Mouse (Mus musculus) hindbrain, embryonic 12.5 days (tissue): Measurements from ENCODE around the gene Spdya. TPM values are rescaled to one million over a fixed set of nuclear protein-coding genes. Genes with fewer than 3 reads are reported as not detected.
"Not testable (repeated sequence)": the region's sequence is repeated elsewhere in the genome, so short reads cannot be mapped to it uniquely, and the experiment has no call there.

Experiments
- ATAC-seq: fragments of 200-750 bp; cut with Nextera tagmentation; 2 replicates; pipeline ENCODE4 v1.8.0; 2017; ENCODE audit warnings: moderate TSS enrichment; ENCODE audit not compliant: low FRiP score
- H3K27ac ChIP-seq: fragments of 300-500 bp; sonication (generic); 2 replicates; pipeline ENCODE4 v1.5.1; 2016; ENCODE audit warnings: mild to moderate bottlenecking
- H3K27me3 ChIP-seq: fragments of 300-500 bp; sonication (generic); 2 replicates; pipeline ENCODE4 v1.6.1; 2016; ENCODE audit warnings: mild to moderate bottlenecking
- H3K36me3 ChIP-seq: fragments of 300-500 bp; sonication (generic); 2 replicates; pipeline ENCODE4 v1.6.1; 2016; ENCODE audit warnings: mild to moderate bottlenecking
- H3K4me1 ChIP-seq: fragments of 300-500 bp; sonication (generic); 2 replicates; pipeline ENCODE4 v1.6.1; 2016
- H3K4me2 ChIP-seq: fragments of 300-500 bp; sonication (generic); replicated peaks from 2 replicates; pipeline ENCODE4 v1.6.1; 2016; ENCODE audit warnings: mild to moderate bottlenecking
- H3K4me3 ChIP-seq: fragments of 300-500 bp; sonication (generic); 2 replicates; pipeline ENCODE4 v1.5.1; 2016; ENCODE audit warnings: mild to moderate bottlenecking
- H3K9ac ChIP-seq: fragments of 300-500 bp; sonication (generic); 2 replicates; pipeline ENCODE4 v1.6.1; 2016; ENCODE audit warnings: mild to moderate bottlenecking, moderate library complexity
- H3K9me3 ChIP-seq: fragments of 300-500 bp; sonication (generic); replicated peaks from 2 replicates; pipeline ENCODE4 v1.6.1; 2016; ENCODE audit warnings: mild to moderate bottlenecking
- WGBS: fragments of 180-500 bp; shearing (Covaris S2); methylation state at CpG from one replicate; pipeline ENCODE4 v1.1.7; 2016; 5-methylcytosine and 5-hydroxymethylcytosine counted together
- polyA plus RNA-seq: library from polyadenylated mRNA; unstranded; fragments of >200 nt; fragmentation: Nextera tagmentation; extraction: Ambion mirVana; gene quantifications from 2 replicates; pipeline ENCODE4 v1.2.1, GENCODE M21; 2016

The Spdya gene
- polyA plus RNA-seq, 1 experiment from 2014 or later = 0.99 TPM

- not testable (repeated sequence) for H3K9ac ChIP-seq, H3K27me3 ChIP-seq, H3K4me1 ChIP-seq, H3K9me3 ChIP-seq, H3K4me3 ChIP-seq, ATAC-seq, H3K4me2 ChIP-seq, H3K27ac ChIP-seq
- peaks cover 77% of the 10 kb centered on the region for H3K36me3 ChIP-seq
- WGBS = 91% methylated on average over 5 of the region's 5 CpGs
Measured at GRCm38 (mm10) chr17:71639056-71639455, 87.2 kb downstream of the Spdya start.

Other genes starting within 250 kb of the Spdya start
- 9.5 and 9.6 TPM in 2 replicates for gene Emilin2, start 240.1 kb upstream of the Spdya start, polyA plus RNA-seq
- 2.8 and 3.4 TPM in 2 replicates for gene Gm4707, start 92.1 kb upstream of the Spdya start, polyA plus RNA-seq
- 59.2 and 65.3 TPM in 2 replicates for gene Smchd1, start 76.7 kb upstream of the Spdya start, polyA plus RNA-seq
- 32.2 and 33.3 TPM in 2 replicates for gene Ndc80, start 25.2 kb upstream of the Spdya start, polyA plus RNA-seq
- 66.9 and 67.4 TPM in 2 replicates for gene Wdr43, start 63.8 kb downstream of the Spdya start, polyA plus RNA-seq
- 0.07 and 0.19 TPM in 2 replicates for gene Togaram2, start 121.2 kb downstream of the Spdya start, polyA plus RNA-seq
- not detected in 2 replicates for gene Pcare, start 200.8 kb downstream of the Spdya start, polyA plus RNA-seq
- 7.5 and 9.2 TPM in 2 replicates for gene Clip4, start 216.4 kb downstream of the Spdya start, polyA plus RNA-seq